Mouse (Mus musculus) intestine, embryonic 14.5 days (tissue): ENCODE measurements around the gene Trmt1. TPM values are rescaled to one million over a fixed set of nuclear protein-coding genes. Genes with fewer than 3 reads are reported as not detected.
A peak's percentile ranks its signal among the peaks of the same experiment; 100 is the strongest.

Experiments used
- ATAC-seq: fragments of 200-750 bp; cut with Nextera tagmentation; replicated peaks from 2 replicates; pipeline ENCODE4 v1.8.0; 2017; ENCODE audit warnings: low read depth, moderate number of reproducible peaks, moderate TSS enrichment, moderate library complexity; ENCODE audit not compliant: low FRiP score, low TSS enrichment
- DNase-seq: peaks from one replicate; pipeline ENCODE4 v3.0.0-alpha.2; 2018; ENCODE audit warnings: low spot score
- H3K27ac ChIP-seq: fragments of 300-500 bp; sonication (generic); 2 replicates; pipeline ENCODE4 v1.5.1; 2014; ENCODE audit warnings: low read depth, mild to moderate bottlenecking, control low read depth
- H3K27me3 ChIP-seq: fragments of 300-500 bp; sonication (generic); replicated peaks from 2 replicates; pipeline ENCODE4 v1.6.1; 2014; ENCODE audit warnings: low read length, control low read depth; ENCODE audit not compliant: control insufficient read depth, insufficient read depth
- H3K36me3 ChIP-seq: fragments of 300-500 bp; sonication (generic); 2 replicates; pipeline ENCODE4 v1.6.1; 2014; ENCODE audit warnings: low read length, control low read depth; ENCODE audit not compliant: control insufficient read depth, insufficient read depth
- H3K4me1 ChIP-seq: fragments of 300-500 bp; sonication (generic); replicated peaks from 2 replicates; pipeline ENCODE4 v1.6.1; 2014; ENCODE audit warnings: low read length, control low read depth, mixed read lengths; ENCODE audit not compliant: control insufficient read depth, insufficient read depth
- H3K4me2 ChIP-seq: fragments of 300-500 bp; sonication (generic); 2 replicates; pipeline ENCODE4 v1.6.1; 2014; ENCODE audit warnings: low read length
- H3K4me3 ChIP-seq: fragments of 300-500 bp; sonication (generic); 2 replicates; pipeline ENCODE4 v1.5.1; 2014; ENCODE audit warnings: low read depth, low read length, control low read depth, mixed read lengths
- H3K9ac ChIP-seq: fragments of 300-500 bp; sonication (generic); 2 replicates; pipeline ENCODE4 v1.6.1; 2014; ENCODE audit warnings: mild to moderate bottlenecking, low read length
- H3K9me3 ChIP-seq: fragments of 300-500 bp; sonication (generic); 2 replicates; pipeline ENCODE4 v1.6.1; 2016; ENCODE audit warnings: low read length, control low read depth; ENCODE audit not compliant: control insufficient read depth
- WGBS: fragments of 180-500 bp; shearing (Covaris S2); extraction: QIAGEN DNeasy Blood & Tissue Kit; methylation state at CpG from one replicate; pipeline ENCODE4 v1.1.7; 2014; 5-methylcytosine and 5-hydroxymethylcytosine counted together
- polyA plus RNA-seq: library from polyadenylated mRNA; unstranded; fragments of >200 nt; fragmentation: Nextera tagmentation; extraction: Ambion mirVana; gene quantifications from 2 replicates; pipeline ENCODE4 v1.2.1, GENCODE M21; 2014

The Trmt1 gene
- polyA plus RNA-seq, 1 experiment from 2014 or later = 85.9 TPM

DNA sequence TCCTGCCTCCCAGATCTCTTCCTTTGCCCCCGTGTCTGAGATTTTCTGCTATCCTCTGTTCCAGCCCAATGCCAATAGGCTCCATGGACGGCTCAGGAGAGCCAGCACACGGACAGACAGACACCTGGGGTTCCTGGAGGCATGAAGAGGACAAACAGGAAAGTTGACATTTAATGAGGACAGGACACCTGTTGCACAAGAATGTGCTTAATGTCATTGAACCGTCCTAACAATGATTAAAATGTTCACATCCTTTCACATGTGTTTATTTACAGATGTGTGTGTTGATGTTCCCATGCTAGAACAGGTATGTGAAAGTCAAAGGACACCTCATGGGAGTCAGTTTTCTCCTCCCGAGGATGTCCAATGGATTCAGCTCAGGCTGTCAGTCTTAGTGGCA lies 43.1 kb upstream of the Trmt1 start:
- no peak overlapping the region for H3K9ac ChIP-seq
- no peak overlapping the region for H3K4me2 ChIP-seq
- DNase-seq (no peak), ATAC-seq (no peak)
- 66% methylated on average over 5 of the region's 5 CpGs for WGBS
- no peak overlapping the region for H3K27ac ChIP-seq
- H3K27me3 ChIP-seq = no peaks in the 10 kb centered on the region
- H3K4me3 ChIP-seq = no peak overlapping the region
- H3K36me3 ChIP-seq = no peaks in the 10 kb centered on the region
- peaks cover 7% of the 10 kb centered on the region; the same call in 1 of the 2 replicates for H3K4me1 ChIP-seq
- no peaks in the 10 kb centered on the region for H3K9me3 ChIP-seq

DNA sequence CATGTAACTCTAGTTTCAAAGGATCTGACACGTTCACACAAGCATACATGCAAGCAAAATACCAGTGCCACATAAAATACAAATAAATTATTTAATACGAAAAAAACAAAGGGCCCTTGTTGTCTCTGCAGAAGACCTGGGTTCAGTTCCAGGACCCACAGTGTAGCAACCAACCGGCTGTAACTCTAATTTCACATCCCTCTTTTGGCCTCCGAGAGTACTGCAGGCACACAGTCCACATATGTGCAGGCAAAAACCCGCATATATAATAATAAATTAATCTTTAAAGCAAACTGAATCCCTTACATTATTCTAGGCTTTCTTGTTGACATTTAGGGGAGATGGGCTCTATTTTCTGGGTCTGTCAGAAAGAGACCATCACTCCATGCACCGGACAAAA lies 39.3 kb upstream of the Trmt1 start:
- Histone ChIP-seq H3K4me1 (0 out of 2 replicates have a peak, but pooled peaks cover 7% of the 10 kb centered on the region), H3K9ac (no peak overlapping the region), H3K27me3 (no peaks in the 10 kb centered on the region), H3K9me3 (no peaks in the 10 kb centered on the region), H3K4me3 (no peak overlapping the region), H3K27ac (no peak overlapping the region), H3K36me3 (no peaks in the 10 kb centered on the region), H3K4me2 (no peak overlapping the region; the same call in 1 of the 2 replicates)
- DNase-seq (no peak), ATAC-seq (no peak)
- 55% methylated on average over 6 of the region's 6 CpGs for WGBS

DNA sequence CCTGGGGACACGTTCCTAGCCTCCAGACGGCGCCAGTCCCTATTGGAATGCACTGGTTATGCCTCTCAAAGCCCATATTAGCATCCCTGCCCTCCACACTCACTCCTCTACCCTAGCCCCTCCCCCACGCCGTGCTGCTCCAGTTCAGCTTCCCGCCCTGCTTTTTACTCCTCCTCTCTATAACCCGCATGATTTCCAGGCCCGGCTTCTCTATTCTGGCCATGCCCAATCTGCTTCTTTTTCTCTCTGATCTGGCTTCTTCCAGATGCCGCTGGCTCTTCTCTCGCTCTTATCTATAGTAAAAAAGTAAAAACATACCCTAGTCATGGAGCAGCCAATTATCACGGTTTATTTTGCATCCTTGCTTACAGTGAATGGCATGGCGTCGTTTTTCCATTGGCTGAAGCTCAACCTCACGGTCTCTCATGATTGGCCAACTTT lies 38.6 kb upstream of the Trmt1 start:
- Histone ChIP-seq H3K27ac (no peak overlapping the region), H3K27me3 (no peaks in the 10 kb centered on the region), H3K4me2 (peak overlapping the region; percentile 9), H3K4me3 (no peak overlapping the region), H3K36me3 (no peaks in the 10 kb centered on the region), H3K9me3 (no peaks in the 10 kb centered on the region), H3K9ac (no peak overlapping the region), H3K4me1 (0 out of 2 replicates have a peak, but pooled peaks cover 7% of the 10 kb centered on the region)
- WGBS = 4% methylated on average over 14 of the region's 14 CpGs
- DNase-seq (peak; percentile 77), ATAC-seq (no peak)

DNA sequence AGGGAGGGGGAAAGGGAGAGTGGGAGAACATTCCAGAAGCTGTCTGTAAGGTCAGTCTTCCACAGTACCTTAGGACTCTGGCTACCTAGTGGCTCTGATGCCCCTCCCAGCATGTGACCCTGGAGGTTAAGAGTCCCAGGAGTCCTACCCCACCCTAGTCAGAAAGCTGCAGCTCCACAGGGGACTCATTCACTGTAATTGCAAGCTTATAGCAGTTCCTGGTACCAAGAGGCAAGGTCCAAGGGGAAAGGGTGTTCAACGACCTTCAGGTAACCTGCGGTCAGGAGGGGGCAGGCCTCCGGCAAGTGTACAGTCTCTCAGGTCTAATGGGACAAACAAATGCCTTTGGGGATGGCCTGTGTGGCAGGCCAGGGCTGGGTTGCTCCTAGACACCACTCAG lies 35.9 kb upstream of the Trmt1 start:
- ATAC-seq (no peak), DNase-seq (no peak)
- peaks cover 16% of the 10 kb centered on the region for H3K4me1 ChIP-seq
- WGBS = 38% methylated on average over 3 of the region's 3 CpGs
- no peak overlapping the region for H3K4me2 ChIP-seq
- H3K27me3 ChIP-seq = no peaks in the 10 kb centered on the region
- H3K36me3 ChIP-seq = no peaks in the 10 kb centered on the region
- peak overlapping the region; percentile 14; the same call in 1 of the 2 replicates for H3K27ac ChIP-seq
- H3K9ac ChIP-seq = no peak overlapping the region
- H3K9me3 ChIP-seq = no peaks in the 10 kb centered on the region
- no peak overlapping the region for H3K4me3 ChIP-seq

DNA sequence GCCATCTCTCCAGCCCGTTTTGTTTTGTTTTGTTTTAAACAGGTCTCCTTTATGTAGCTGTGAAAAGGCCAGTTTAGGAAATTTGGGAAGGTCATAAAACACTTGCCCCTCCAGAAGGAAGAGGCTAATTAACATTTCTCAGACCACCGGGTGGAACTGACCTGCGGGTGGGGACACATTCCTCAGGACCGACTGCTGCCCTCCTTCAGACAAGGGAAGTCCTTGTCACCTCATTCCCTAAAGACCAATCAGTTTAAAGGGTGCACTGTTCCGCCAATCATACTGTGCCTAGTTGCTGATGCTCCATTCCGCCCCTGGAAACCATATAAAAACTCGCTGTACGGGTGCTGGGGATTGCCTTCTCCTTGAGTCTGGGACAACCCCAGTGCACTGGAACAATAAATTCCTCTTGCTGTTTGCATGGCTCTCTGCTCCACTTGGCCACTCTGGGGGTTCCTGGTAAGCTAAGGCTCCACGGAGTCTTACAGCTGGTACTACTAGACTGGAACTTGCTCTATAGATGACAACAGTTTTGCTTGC lies 32.9 kb upstream of the Trmt1 start:
- 51% methylated on average over 9 of the region's 9 CpGs for WGBS
- H3K36me3 ChIP-seq = no peaks in the 10 kb centered on the region
- no peaks in the 10 kb centered on the region for H3K9me3 ChIP-seq
- no peak overlapping the region for H3K27ac ChIP-seq
- H3K4me3 ChIP-seq = no peak overlapping the region
- ATAC-seq (no peak), DNase-seq (no peak)
- H3K4me2 ChIP-seq = no peak overlapping the region
- H3K9ac ChIP-seq = no peak overlapping the region
- H3K27me3 ChIP-seq = no peaks in the 10 kb centered on the region
- H3K4me1 ChIP-seq = peaks cover 39% of the 10 kb centered on the region

DNA sequence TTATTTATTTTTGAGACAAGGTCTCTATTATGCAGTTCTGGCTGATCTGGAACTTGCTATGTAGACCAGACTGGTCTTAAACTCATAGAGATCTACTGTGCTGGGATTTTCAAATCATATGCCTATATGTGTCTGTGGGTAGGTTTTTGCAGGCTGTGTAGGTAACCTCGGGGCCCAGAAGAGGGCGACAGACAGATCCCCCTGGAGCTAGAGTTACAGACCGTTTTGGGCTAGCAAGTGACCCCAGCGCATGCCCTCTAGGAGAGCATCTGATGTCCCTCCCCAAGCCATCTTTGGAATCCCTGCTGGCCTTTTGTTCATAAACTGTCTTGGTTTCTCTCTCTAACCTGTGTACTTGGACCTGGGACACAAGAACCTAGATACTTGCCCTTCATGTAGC lies 31.5 kb upstream of the Trmt1 start:
- no peak overlapping the region for H3K4me3 ChIP-seq
- 44% methylated on average over 4 of the region's 4 CpGs for WGBS
- H3K27ac ChIP-seq = peak overlapping the region; percentile 99
- no peak overlapping the region for H3K9ac ChIP-seq
- H3K36me3 ChIP-seq = no peaks in the 10 kb centered on the region
- H3K27me3 ChIP-seq = no peaks in the 10 kb centered on the region
- no peak overlapping the region; the same call in 1 of the 2 replicates for H3K4me2 ChIP-seq
- H3K9me3 ChIP-seq = no peaks in the 10 kb centered on the region
- DNase-seq (no peak), ATAC-seq (no peak)
- H3K4me1 ChIP-seq = peaks cover 48% of the 10 kb centered on the region

DNA sequence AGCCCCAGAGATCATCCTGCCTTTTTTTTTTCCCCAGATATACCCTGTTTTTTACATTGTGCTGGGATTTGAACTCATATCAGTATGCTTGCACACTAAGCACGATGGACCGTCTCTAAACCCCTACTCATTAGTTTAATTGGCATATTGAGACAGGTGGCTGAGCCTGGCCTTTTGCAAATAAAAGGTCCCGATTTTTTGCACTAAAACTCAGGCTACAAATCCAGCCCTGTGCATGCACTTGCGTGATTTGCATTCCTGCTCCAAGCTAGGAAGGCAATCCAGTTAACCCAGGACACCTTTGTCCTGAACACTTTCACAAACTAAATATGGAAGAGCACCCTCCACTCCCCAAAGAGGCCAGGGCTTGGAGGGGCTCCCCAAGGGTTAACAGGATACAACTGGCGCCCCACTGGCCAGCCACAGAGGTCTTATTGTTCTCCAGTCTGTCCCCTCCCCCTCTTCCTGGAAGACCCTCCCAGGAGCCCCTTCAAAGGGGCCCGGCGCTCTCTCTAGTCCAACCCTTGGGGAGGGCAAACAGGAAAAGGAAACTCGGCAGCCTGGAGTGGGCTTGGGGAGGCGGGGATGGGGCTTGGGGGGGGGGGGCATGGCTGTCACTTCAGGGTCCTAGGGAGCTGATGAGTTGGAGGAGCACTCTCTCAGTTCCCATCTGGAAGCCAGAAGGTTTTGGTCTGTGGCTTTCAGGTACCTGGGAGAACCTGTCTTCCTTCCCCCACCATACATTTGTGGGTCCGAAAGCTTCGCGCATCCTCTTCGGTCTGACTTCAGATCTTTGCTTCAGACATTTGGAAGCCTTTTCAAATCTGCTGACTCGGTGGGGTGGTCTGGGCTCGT lies 30.5 kb upstream of the Trmt1 start:
- H3K4me3 ChIP-seq = peak overlapping the region; percentile 52
- DNase-seq (peak; percentile 81), ATAC-seq (peak; percentile 71)
- peaks cover 53% of the 10 kb centered on the region for H3K4me1 ChIP-seq
- H3K36me3 ChIP-seq = no peaks in the 10 kb centered on the region
- H3K27me3 ChIP-seq = no peaks in the 10 kb centered on the region
- 2% methylated on average over 15 of the region's 15 CpGs for WGBS
- peak overlapping the region; percentile 99 for H3K27ac ChIP-seq
- H3K9ac ChIP-seq = peak overlapping the region; percentile 71
- peak overlapping the region; percentile 87 for H3K4me2 ChIP-seq
- no peaks in the 10 kb centered on the region for H3K9me3 ChIP-seq

DNA sequence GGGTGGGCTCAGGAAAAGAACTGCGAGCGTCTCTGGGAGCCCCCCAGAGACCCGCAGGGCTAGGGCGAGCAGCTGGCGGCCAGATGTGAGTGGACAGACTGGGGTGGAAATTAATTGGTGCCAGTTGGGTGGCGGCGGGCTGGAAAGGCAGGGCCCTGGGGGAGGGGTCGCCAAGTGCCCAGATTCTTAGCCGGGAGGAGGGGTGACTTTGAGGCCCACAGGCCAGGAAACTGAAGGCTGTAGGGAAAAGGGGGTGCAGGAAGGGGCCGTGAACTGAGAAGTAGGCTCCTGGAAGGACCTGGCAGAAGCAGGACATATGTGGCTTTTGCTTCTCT lies 29.9 kb upstream of the Trmt1 start:
- under 1% methylated on average over 10 of the region's 10 CpGs for WGBS
- Histone ChIP-seq H3K4me1 (peaks cover 56% of the 10 kb centered on the region), H3K9me3 (no peaks in the 10 kb centered on the region), H3K9ac (peak overlapping the region; percentile 71), H3K27me3 (no peaks in the 10 kb centered on the region), H3K27ac (peak overlapping the region; percentile 99), H3K4me2 (peak overlapping the region; percentile 87), H3K4me3 (peak overlapping the region; percentile 52), H3K36me3 (no peaks in the 10 kb centered on the region)
- ATAC-seq (no peak; the same call in 1 of the 2 replicates), DNase-seq (no peak)
